Mouse (Mus musculus): Measurements from ENCODE around the gene Hdac5.

- TF ChIP-seq CTCF (IDR thresholded peaks at IDR 0.05), result peak; percentile 57
- 0 out of 2 replicates have a peak, but pooled peaks have one; percentile 31 for TF ChIP-seq EP300 (IDR thresholded peaks at IDR 0.05)
Measured at GRCm38 (mm10) chr11:102156039-102156785, 73.8 kb downstream of the Hdac5 start, which contains the start of gene Tmem101.
